Mouse (Mus musculus): ENCODE results near the gene Gm13698.
"Not testable (repeated sequence)": the region's sequence is repeated elsewhere in the genome, so short reads cannot be mapped to it uniquely, and the experiment has no call there.

The Gm13698 gene

DNA sequence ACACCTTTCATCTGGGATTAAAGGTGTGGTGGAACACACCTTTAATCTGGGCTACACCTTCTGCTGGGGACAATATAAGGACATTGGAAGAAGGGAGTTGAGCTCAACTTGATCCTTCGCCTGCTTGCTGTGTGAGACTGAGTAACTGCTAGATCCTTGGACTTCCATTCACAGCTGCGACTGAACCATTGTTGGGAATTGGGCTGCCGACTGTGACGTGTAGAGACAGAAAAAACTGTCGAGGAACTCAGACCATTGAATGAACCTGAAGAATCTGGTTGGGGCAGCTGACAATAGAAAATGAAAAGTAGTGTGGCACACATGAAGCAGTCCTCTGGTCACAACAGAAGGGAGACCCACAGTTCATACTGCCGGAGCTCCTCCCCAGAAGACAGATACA is at the start of gene Gm13698:
Gm13698 (plus strand) TSS at position 301 of the 400 bp plus-strand sequence.
- DNase-seq = not testable (repeated sequence)

DNA sequence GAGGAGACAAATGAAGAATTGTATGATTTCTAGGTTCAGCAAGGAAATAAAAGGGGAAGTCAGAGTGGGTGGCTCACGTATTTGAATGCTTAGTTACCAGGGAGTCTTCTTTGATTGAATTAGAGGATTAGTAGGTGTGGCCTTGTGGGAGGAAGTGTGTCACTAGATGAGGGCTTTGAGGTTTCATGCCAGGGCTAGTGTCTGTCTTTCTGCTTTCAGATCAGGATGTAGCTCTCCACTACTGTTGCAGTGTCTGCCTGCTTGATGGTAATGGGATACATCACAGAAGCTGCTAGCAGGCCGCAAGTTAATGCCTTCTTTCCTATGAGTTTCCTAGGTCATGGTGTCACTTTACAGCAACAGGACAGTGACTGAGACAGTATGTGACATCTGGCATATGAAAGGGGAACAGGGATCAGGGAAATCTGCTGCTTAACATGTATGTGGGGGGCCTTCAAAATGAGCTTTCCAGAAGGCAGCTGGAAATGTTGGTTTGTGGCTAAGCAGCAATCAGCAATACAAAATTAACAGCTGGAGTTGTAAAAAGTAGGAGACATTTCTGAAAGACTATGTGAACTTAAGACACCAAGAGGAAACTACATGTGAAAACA is 25.9 kb upstream of the Gm13698 start:
- DNase-seq = peak; percentile 24

DNA sequence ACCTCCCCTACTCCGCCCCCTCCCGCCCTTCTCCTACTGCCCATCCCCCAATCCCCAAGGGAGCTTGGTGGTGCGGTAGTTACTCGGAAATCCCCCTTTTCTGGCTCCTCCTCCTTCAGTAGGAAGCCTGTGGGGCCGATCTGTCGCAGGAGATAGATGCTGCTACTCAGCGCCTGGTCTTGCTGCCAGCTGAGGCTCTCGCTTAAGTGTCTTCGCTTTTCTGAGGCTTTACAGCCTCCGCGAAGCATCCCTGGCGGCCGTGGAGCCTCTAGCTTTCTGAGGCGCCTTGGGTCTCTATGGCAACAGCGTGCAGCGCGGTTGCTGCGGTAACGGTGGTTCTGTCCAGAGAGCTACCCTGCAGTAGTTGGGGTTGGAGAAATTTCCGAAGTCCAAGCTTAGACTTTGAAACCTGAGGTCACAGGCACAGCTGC is 14.5 kb upstream of the Gm13698 start, which contains the start of gene Zswim2:
Zswim2 (minus strand) TSS at position 298 of the 431 bp plus-strand sequence.
- peak; percentile 89 for DNase-seq

DNA sequence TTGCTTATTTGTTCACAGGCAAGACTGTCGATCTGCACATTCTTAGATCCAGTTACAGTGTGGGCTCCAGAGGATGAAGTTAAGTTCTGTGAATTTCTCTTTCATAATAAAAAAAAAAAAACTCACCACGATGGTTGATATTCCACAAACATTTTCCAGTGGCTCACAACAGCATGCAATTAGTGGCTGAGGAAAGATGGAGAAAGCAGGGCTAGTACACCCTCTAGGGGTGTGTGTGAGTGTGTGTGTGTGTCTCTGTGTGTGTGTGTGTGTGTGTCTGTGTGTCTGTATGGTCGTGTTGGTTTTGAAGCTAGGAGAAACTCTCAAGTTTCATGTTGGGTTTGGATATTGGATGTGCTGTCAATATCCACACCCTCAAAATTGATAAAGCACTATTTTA is 14.1 kb upstream of the Gm13698 start:
- no peak for DNase-seq

DNA sequence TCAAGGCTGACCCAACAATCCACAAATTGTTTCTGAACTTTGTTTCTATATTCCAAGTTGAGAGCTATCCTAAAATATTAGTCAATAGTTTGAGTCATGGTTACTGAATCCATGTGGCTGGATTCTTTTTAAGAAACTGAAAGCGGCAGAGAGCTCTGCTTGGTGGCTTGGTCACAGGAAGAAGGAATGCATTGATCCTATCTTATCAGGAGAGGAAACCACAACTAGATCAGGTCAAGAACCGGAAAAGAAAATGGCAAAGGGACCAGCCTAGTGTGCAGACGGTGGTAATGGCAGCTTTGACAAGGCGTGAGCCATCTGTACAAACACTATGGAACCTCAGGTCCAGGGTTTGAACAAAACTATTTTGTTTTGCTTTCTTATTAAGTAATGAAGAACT is 13.7 kb upstream of the Gm13698 start:
- DNase-seq = no peak

DNA sequence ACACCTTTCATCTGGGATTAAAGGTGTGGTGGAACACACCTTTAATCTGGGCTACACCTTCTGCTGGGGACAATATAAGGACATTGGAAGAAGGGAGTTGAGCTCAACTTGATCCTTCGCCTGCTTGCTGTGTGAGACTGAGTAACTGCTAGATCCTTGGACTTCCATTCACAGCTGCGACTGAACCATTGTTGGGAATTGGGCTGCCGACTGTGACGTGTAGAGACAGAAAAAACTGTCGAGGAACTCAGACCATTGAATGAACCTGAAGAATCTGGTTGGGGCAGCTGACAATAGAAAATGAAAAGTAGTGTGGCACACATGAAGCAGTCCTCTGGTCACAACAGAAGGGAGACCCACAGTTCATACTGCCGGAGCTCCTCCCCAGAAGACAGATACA is 5.7 kb downstream of the Gm13698 start, which contains the start of gene Gm13693:
Gm13693 (plus strand) TSS at position 301 of the 400 bp plus-strand sequence.
- DNase-seq = not testable (repeated sequence)

DNA sequence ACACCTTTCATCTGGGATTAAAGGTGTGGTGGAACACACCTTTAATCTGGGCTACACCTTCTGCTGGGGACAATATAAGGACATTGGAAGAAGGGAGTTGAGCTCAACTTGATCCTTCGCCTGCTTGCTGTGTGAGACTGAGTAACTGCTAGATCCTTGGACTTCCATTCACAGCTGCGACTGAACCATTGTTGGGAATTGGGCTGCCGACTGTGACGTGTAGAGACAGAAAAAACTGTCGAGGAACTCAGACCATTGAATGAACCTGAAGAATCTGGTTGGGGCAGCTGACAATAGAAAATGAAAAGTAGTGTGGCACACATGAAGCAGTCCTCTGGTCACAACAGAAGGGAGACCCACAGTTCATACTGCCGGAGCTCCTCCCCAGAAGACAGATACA is 11.5 kb downstream of the Gm13698 start, which contains the start of gene Gm13695:
Gm13695 (plus strand) TSS at position 301 of the 400 bp plus-strand sequence.
- DNase-seq = not testable (repeated sequence)

DNA sequence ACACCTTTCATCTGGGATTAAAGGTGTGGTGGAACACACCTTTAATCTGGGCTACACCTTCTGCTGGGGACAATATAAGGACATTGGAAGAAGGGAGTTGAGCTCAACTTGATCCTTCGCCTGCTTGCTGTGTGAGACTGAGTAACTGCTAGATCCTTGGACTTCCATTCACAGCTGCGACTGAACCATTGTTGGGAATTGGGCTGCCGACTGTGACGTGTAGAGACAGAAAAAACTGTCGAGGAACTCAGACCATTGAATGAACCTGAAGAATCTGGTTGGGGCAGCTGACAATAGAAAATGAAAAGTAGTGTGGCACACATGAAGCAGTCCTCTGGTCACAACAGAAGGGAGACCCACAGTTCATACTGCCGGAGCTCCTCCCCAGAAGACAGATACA is 17.3 kb downstream of the Gm13698 start, which contains the start of gene Gm13696:
Gm13696 (plus strand) TSS at position 301 of the 400 bp plus-strand sequence.
- DNase-seq = not testable (repeated sequence)

DNA sequence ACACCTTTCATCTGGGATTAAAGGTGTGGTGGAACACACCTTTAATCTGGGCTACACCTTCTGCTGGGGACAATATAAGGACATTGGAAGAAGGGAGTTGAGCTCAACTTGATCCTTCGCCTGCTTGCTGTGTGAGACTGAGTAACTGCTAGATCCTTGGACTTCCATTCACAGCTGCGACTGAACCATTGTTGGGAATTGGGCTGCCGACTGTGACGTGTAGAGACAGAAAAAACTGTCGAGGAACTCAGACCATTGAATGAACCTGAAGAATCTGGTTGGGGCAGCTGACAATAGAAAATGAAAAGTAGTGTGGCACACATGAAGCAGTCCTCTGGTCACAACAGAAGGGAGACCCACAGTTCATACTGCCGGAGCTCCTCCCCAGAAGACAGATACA is 23.1 kb downstream of the Gm13698 start, which contains the start of gene Gm13694:
Gm13694 (plus strand) TSS at position 301 of the 400 bp plus-strand sequence.
- DNase-seq = not testable (repeated sequence)

DNA sequence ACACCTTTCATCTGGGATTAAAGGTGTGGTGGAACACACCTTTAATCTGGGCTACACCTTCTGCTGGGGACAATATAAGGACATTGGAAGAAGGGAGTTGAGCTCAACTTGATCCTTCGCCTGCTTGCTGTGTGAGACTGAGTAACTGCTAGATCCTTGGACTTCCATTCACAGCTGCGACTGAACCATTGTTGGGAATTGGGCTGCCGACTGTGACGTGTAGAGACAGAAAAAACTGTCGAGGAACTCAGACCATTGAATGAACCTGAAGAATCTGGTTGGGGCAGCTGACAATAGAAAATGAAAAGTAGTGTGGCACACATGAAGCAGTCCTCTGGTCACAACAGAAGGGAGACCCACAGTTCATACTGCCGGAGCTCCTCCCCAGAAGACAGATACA is 28.9 kb downstream of the Gm13698 start, which contains the start of gene Gm13697:
Gm13697 (plus strand) TSS at position 301 of the 400 bp plus-strand sequence.
- DNase-seq = not testable (repeated sequence)

DNA sequence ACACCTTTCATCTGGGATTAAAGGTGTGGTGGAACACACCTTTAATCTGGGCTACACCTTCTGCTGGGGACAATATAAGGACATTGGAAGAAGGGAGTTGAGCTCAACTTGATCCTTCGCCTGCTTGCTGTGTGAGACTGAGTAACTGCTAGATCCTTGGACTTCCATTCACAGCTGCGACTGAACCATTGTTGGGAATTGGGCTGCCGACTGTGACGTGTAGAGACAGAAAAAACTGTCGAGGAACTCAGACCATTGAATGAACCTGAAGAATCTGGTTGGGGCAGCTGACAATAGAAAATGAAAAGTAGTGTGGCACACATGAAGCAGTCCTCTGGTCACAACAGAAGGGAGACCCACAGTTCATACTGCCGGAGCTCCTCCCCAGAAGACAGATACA is 34.8 kb downstream of the Gm13698 start, which contains the start of gene Gm13691:
Gm13691 (plus strand) TSS at position 301 of the 400 bp plus-strand sequence.
- not testable (repeated sequence) for DNase-seq

DNA sequence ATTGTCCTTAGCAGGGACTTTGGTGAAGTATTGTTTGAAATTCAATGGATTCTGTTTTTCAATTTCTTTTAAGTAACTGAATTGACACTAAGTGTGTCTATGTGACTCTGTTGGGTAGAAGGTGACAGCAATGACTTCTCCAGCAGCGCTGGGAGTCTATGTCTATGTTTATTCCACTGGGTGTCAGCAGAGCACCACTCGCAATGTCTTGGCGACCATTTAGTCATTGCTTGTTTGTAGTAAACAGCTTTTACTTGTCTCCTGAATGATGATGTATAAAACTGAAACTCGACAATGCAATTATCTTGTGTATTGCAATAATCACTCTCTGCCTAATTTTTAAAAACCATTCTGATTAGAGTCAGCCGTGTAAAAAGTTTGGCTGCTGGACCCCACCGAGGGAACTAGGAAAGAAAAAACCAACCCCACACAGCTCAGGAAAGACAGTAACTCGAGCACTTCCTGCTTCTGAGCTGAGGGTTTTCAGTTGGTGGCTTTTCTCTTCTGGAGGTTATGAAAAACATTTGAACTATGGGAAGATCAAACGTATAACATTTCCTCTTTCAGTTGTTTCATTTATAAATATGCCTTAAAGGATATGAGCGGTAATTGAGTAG is 38.3 kb downstream of the Gm13698 start:
- DNase-seq = not testable (repeated sequence)

DNA sequence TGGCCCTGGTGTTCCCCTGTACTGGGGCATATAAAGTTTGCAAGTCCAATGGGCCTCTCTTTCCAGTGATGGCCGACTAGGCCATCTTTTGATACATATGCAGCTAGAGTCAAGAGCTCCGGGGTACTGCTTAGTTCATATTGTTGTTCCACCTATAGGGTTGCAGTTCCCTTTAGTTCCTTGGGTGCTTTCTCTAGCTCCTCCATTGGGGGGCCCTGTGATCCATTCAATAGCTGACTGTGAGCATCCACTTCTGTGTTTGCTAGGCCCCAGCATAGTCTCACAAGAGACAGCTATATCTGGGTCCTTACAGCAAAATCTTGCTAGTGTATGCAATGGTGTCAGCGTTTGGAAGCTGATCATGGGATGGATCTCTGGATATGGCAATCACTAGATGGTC is 39.0 kb downstream of the Gm13698 start:
- DNase-seq = not testable (repeated sequence)
